Mouse (Mus musculus): ENCODE measurements around the gene Fads2. TPM values are rescaled to one million over a fixed set of nuclear protein-coding genes. Genes with fewer than 3 reads are reported as not detected.

Fads2 gene
- total RNA-seq, 2 experiments from 2014 or later, result 69.6 to 78.3 TPM

GRCm38 (mm10) chr19:10050438-10050837 is 51.1 kb downstream of the Fads2 start:
- ATAC-seq (replicated peaks; ENCODE audit: low FRiP score, low TSS enrichment, poor library complexity, severe bottlenecking), result no peak

GRCm38 (mm10) chr19:10049533-10049932 is 52.0 kb downstream of the Fads2 start:
- no peak for ATAC-seq (replicated peaks; ENCODE audit: low FRiP score, low TSS enrichment, poor library complexity, severe bottlenecking)

DNA sequence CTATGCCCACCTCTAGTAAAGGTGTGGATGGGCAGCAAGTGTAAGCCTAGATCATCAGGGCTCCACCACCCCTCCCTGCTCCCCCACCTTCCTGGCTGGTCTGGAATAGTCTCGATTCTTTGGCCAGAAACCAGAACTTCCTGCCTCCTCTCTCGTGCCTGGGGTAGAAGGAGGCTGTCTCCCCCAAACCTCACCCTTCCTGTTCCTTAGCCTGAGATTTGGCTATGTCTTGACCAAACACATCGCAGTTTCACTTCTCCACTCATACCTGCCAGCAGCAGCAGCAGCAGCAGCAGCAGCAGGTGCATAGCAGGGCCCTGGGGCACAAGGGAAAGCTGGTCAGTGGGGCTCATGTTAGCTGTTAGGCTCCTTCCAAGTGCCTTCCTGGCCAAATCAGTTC is 54.6 kb downstream of the Fads2 start:
- ATAC-seq (replicated peaks; ENCODE audit: low FRiP score, low TSS enrichment, poor library complexity, severe bottlenecking), result no peak

- 0 out of 2 replicates have a peak, but pooled peaks have one; percentile 2 for ATAC-seq (replicated peaks; ENCODE audit: low FRiP score, low TSS enrichment, poor library complexity, severe bottlenecking)
Measured at GRCm38 (mm10) chr19:10046346-10046745, 55.2 kb downstream of the Fads2 start.

GRCm38 (mm10) chr19:10045707-10046106 is 55.8 kb downstream of the Fads2 start:
- peak; percentile 72 for ATAC-seq (replicated peaks; ENCODE audit: low FRiP score, low TSS enrichment, poor library complexity, severe bottlenecking)

GRCm38 (mm10) chr19:10043643-10044042 is 57.9 kb downstream of the Fads2 start:
- ATAC-seq (replicated peaks; ENCODE audit: low FRiP score, low TSS enrichment, poor library complexity, severe bottlenecking), result no peak

- no peak for ATAC-seq (replicated peaks; ENCODE audit: low FRiP score, low TSS enrichment, poor library complexity, severe bottlenecking)
Measured at GRCm38 (mm10) chr19:10042816-10043215, 58.7 kb downstream of the Fads2 start.

- peak; percentile 33; the same call in 1 of the 2 replicates for ATAC-seq (replicated peaks; ENCODE audit: low FRiP score, low TSS enrichment, poor library complexity, severe bottlenecking)
Measured at GRCm38 (mm10) chr19:10042232-10042631, 59.3 kb downstream of the Fads2 start.

DNA sequence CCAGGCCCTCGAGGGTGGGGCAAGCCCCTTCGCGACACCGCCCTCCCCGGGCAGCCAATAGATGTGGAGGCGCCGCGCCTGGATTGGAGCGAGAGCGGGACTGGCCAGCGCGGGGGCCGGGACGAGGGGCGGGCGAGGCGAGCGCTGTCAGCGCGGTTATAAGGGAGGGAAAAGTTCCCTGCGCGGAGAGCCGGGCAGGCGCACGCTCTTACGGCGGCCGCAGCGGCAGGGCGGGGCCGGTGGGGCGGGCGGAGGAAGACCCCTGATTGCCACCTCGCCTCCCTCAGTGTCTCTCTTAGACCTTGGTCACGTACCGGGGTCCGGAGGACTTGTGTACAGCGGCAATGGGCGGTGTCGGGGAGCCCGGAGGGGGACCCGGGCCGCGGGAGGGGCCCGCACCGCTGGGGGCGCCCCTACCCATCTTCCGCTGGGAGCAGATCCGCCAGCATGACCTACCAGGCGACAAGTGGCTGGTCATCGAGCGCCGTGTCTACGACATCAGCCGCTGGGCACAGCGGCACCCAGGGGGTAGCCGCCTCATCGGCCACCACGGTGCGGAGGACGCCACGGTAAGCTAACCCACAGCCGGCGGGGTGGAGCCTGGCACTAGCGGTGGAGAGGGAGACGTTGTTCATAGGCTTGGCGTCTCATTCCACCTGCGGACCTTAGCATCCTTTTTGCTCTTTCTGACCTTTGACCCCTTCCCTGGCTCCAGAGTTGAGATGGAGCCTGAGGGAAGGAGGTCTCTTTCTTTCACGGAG is 60.0 kb downstream of the Fads2 start, which contains the start of gene Fads3:
Fads3 (plus strand) TSS at position 182 of the 761 bp plus-strand sequence.
- ATAC-seq (replicated peaks; ENCODE audit: low FRiP score, low TSS enrichment, poor library complexity, severe bottlenecking), result peak; percentile 24; the same call in 1 of the 2 replicates

GRCm38 (mm10) chr19:10040866-10041387 is 60.6 kb downstream of the Fads2 start:
- no peak for ATAC-seq (replicated peaks; ENCODE audit: low FRiP score, low TSS enrichment, poor library complexity, severe bottlenecking)

- ATAC-seq (replicated peaks; ENCODE audit: low FRiP score, low TSS enrichment, poor library complexity, severe bottlenecking), result no peak
Measured at GRCm38 (mm10) chr19:10039615-10040014, 61.9 kb downstream of the Fads2 start.

DNA sequence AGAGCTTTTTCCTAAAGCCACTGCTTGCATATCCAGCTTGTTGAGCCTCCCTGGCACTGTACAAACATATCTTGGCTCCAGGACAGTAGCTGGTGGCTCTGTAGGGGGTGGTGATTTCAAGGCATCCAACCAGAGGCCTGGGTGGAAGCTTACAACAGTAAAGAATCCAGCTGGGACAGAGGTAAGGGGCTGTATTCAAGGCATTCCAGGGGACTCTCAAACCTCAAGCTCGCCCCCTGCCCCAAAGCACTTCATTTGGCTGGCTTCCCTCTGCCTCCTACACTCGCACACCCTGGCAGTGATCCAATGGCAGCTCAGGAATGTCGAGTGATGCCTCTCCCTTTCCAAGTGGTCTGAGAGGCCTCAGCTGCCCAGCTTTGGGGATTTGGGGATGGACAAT is 62.6 kb downstream of the Fads2 start:
- ATAC-seq (replicated peaks; ENCODE audit: low FRiP score, low TSS enrichment, poor library complexity, severe bottlenecking), result no peak

DNA sequence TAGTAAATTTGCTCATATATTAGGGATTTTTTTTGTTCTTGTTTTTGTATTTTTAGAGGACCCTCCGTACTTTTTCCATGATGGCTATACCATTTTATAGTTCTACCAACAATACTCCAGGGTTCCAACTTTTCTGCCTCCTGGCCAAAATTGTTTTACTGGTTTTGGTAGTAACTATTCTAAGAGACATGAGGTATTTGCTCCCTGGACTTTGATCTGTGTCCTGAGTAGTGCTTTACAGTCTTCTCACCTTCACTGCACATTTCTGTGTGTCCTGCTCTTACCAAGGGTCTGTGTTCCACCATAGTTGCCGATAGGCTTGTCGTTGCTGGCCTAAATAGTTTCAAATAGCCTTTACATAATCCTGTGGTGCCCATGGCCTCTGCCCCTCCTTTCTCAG is 63.2 kb downstream of the Fads2 start:
- no peak for ATAC-seq (replicated peaks; ENCODE audit: low FRiP score, low TSS enrichment, poor library complexity, severe bottlenecking)

DNA sequence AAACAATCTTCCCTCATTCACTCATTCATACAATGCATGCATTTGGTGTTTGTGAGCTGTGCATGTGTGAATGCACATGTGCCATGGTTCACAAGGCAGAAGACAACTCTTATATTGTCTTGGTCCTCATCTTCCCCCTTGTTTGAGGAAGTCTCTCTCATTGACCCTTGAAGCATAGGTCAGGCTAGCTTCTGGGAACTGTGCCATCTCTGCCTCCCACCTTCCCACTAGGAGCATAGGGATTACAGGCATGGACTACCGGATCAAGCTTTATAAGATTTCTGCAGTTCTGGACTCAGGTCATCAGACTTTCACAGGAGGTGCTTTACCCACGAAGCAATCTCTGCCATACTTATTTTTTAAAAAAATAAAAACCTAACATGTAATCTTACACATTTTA is 64.0 kb downstream of the Fads2 start:
- no peak for ATAC-seq (replicated peaks; ENCODE audit: low FRiP score, low TSS enrichment, poor library complexity, severe bottlenecking)

GRCm38 (mm10) chr19:10034785-10035447 is 66.6 kb downstream of the Fads2 start:
- peak; percentile 66 for ATAC-seq (replicated peaks; ENCODE audit: low FRiP score, low TSS enrichment, poor library complexity, severe bottlenecking)

DNA sequence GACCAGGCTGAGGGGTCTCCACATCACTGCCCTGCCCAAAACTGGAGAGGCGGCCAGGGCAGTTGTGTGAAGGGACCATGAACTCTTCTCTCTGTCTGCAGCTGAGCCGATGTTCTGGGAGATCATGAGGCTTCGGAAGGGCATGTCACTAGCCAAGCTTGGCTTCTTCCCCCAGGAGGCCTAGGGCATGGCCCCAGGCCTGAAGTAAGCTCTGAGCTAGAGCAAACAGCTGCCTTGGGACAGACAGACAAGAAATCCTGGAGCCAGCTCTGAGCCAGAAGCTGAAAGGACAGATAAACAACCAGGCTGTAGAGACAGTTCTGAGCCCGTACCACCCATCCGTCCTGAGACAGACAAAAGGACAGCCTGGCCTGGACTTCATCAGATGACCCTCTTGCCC is 67.2 kb downstream of the Fads2 start:
- no peak for ATAC-seq (replicated peaks; ENCODE audit: low FRiP score, low TSS enrichment, poor library complexity, severe bottlenecking)

- peak; percentile 67 for ATAC-seq (replicated peaks; ENCODE audit: low FRiP score, low TSS enrichment, poor library complexity, severe bottlenecking)
Measured at GRCm38 (mm10) chr19:10033211-10033973, 68.2 kb downstream of the Fads2 start.

DNA sequence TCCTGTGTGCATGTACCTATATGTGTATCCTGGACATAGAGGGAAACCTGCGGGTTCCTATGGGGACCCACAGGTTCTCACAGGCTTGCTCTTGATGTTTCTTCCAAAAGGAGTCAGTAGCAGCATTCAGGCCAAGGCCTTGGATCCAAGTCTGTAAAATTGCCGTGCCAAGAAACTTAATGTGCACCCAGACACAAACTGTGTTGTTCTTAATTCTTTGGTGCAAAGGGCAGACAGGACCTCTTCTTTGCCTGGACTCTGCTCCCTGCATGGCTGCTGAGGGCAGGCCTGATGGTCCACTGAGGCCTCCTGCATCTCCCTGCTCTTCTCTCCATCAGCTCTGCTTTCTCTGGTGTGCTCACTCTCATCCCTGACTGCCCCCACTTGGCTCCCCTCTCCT is 71.8 kb downstream of the Fads2 start:
- ATAC-seq (replicated peaks; ENCODE audit: low FRiP score, low TSS enrichment, poor library complexity, severe bottlenecking), result no peak

- ATAC-seq (replicated peaks; ENCODE audit: low FRiP score, low TSS enrichment, poor library complexity, severe bottlenecking), result no peak
Measured at GRCm38 (mm10) chr19:10025169-10025875, 76.2 kb downstream of the Fads2 start.
